Mouse (Mus musculus) lung, adult 2 months (tissue): ENCODE data around the gene Baat.

Experiments used
- CTCF ChIP-seq: fragments of 200-500 bp; IDR thresholded peaks from 2 replicates; pipeline ENCODE4 v1.5.1; 2011; ENCODE audit warnings: mild to moderate bottlenecking, low read length, control low read depth; ENCODE audit not compliant: insufficient read depth
- POLR2A ChIP-seq: fragments of 200-500 bp; IDR thresholded peaks from 2 replicates; pipeline ENCODE4 v1.6.1; 2011; ENCODE audit warnings: low read depth, mild to moderate bottlenecking, control low read depth, low read length, borderline replicate concordance; ENCODE audit errors: extremely low read depth

DNA sequence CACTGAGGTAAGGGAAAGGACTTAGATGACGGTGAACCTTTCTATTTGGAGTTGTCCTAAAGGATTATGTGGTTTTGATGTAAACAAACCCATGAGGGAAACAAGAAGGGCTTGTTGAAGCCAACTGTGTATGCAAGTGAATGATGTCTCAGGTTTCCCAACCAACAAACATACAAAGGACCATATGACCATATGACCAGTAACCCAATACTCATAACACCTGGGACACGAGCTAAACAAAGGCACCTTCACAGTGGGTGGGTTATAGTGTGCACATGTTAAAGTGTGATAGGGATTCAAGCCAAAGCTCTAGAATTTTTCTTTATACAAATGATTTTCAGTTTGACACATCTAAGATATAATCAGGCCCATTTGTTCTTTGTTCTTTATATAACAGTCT lies 50.2 kb downstream of the Baat start:
- TF ChIP-seq CTCF, result no peak
- TF ChIP-seq POLR2A, result no peak
